Mouse (Mus musculus) neural tube, embryonic 12.5 days (tissue): ENCODE measurements at regions not wholly inside any gene's neighbourhood (a gene's known extent, or its start where the extent isn't known, plus 50 kb on each side); places are given as distances from the start of the nearest gene placed in this dataset.
A peak's percentile ranks its signal among the peaks of the same experiment; 100 is the strongest.

Source experiments
- ATAC-seq: fragments of 200-750 bp; cut with Nextera tagmentation; 2 replicates; pipeline ENCODE4 v1.8.0; 2017; ENCODE audit warnings: low read depth, mild to moderate bottlenecking, moderate TSS enrichment, moderate library complexity; ENCODE audit not compliant: low FRiP score
- H3K27ac ChIP-seq: fragments of 300-500 bp; sonication (generic); 2 replicates; pipeline ENCODE4 v1.5.1; 2016
- H3K27me3 ChIP-seq: fragments of 300-500 bp; sonication (generic); replicated peaks from 2 replicates; pipeline ENCODE4 v1.6.1; 2016; ENCODE audit warnings: mild to moderate bottlenecking
- H3K36me3 ChIP-seq: fragments of 300-500 bp; sonication (generic); 2 replicates; pipeline ENCODE4 v1.6.1; 2016; ENCODE audit warnings: mild to moderate bottlenecking
- H3K4me1 ChIP-seq: fragments of 300-500 bp; sonication (generic); 2 replicates; pipeline ENCODE4 v1.6.1; 2016
- H3K4me2 ChIP-seq: fragments of 300-500 bp; sonication (generic); replicated peaks from 2 replicates; pipeline ENCODE4 v1.6.1; 2016; ENCODE audit warnings: mild to moderate bottlenecking
- H3K4me3 ChIP-seq: fragments of 300-500 bp; sonication (generic); 2 replicates; pipeline ENCODE4 v1.5.1; 2016
- H3K9ac ChIP-seq: fragments of 300-500 bp; sonication (generic); 2 replicates; pipeline ENCODE4 v1.6.1; 2016; ENCODE audit warnings: mild to moderate bottlenecking
- H3K9me3 ChIP-seq: fragments of 300-500 bp; sonication (generic); 2 replicates; pipeline ENCODE4 v1.6.1; 2016; ENCODE audit warnings: mild to moderate bottlenecking
- WGBS: fragments of 180-500 bp; shearing (Covaris S2); methylation state at CpG from one replicate; pipeline ENCODE4 v1.1.7; 2016; 5-methylcytosine and 5-hydroxymethylcytosine counted together

DNA sequence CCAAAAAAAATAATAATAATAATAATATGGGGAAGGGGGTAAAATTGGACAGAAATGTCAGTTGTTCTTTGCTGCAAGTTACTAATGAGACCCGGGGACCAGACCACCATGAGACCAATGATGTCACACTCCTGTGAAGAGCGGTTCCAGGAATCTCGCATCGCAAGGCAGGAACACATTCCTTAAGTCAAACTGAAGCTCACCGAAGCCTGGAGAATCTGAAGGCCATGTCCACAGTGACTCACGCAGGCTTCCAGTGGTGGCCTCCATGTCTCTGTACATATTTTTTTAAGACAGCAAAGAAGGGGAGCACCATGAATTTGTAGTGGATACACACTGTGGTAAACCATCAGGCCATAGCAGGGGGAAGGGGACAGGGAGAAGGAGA is 170.1 kb upstream of the Jarid2 start:
- Histone ChIP-seq H3K9ac (no peak overlapping the region), H3K27me3 (no peaks in the 10 kb centered on the region; the same call in 1 of the 2 replicates), H3K4me1 (peaks cover 6% of the 10 kb centered on the region; the same call in 1 of the 2 replicates), H3K4me2 (no peak overlapping the region), H3K9me3 (no peaks in the 10 kb centered on the region), H3K36me3 (no peaks in the 10 kb centered on the region), H3K4me3 (no peak overlapping the region), H3K27ac (no peak overlapping the region)
- ATAC-seq: no peak
- WGBS: 88% methylated on average over 6 of the region's 6 CpGs

DNA sequence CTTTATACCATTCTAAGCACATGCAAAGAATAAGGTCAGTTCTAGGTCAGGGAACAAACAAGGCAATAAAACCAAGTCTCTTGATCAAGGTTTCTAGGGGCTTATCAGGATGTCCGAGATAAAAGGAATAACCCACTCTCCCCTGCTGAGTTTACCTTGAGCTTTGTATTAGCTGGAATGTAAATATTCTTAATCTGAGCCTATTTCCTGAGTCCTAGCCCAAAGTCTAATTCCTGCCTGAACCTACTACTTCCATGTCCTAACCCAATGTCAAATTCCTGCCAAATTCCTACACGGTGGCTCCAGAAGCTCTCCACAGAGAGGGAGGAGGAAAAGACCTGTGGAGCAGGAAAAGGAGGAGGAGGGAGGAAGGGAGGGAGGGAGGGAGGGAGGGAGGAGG is 169.6 kb upstream of the Jarid2 start:
- Histone ChIP-seq H3K36me3 (no peaks in the 10 kb centered on the region), H3K4me2 (no peak overlapping the region), H3K27ac (no peak overlapping the region), H3K9ac (no peak overlapping the region), H3K4me3 (no peak overlapping the region), H3K4me1 (peaks cover 6% of the 10 kb centered on the region; the same call in 1 of the 2 replicates), H3K9me3 (no peaks in the 10 kb centered on the region), H3K27me3 (no peaks in the 10 kb centered on the region; the same call in 1 of the 2 replicates)
- ATAC-seq: no peak
- WGBS: 57% methylated on average over 2 of the region's 2 CpGs

DNA sequence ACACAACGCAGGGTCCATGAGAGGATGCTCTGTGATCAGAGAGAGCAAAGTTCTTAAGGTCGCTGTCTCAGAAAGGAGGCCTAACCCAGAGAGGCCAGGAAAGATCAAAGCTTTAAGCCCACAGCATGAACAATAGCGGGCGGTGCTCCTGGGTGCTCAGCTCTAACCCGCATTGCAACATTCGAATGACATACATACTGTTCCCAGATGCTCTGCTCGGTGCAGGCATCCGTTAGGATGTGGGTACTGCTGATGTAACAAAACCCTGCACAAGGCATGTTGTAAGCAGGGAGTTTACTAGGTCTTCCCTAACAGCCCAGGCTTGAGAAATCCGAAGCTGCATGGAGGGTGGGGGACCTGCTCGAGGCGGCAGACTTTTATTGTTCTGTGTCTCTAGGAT is 164.6 kb upstream of the Jarid2 start:
- Histone ChIP-seq H3K27me3 (no peaks in the 10 kb centered on the region), H3K4me2 (no peak overlapping the region), H3K36me3 (no peaks in the 10 kb centered on the region), H3K27ac (no peak overlapping the region), H3K4me3 (no peak overlapping the region), H3K4me1 (no peaks in the 10 kb centered on the region), H3K9me3 (no peaks in the 10 kb centered on the region), H3K9ac (no peak overlapping the region)
- 19% methylated on average over 11 of the region's 11 CpGs for WGBS
- no peak for ATAC-seq

DNA sequence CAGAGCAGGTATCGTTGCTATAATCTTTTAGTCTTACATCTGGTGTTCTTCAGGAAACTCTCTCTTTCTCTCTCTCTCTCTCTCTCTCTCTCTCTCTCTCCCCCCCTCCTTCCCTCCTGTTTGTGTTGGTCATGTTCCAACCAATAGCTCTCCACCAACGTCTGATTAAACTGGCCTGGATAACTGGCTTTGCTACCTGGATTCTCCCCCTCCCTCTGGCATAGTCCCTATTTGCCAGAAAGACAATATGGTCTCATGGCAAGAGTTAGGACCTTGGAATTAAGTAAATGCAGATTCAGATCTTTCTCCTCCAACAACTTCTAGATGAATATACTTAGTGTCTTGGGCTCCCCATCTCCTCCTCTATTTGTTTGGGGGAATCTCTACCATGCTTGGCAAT is 161.6 kb upstream of the Jarid2 start:
- H3K27me3 ChIP-seq: no peaks in the 10 kb centered on the region
- H3K4me3 ChIP-seq: no peak overlapping the region
- no peaks in the 10 kb centered on the region for H3K36me3 ChIP-seq
- no peak overlapping the region for H3K4me2 ChIP-seq
- H3K27ac ChIP-seq: no peak overlapping the region
- no peaks in the 10 kb centered on the region for H3K9me3 ChIP-seq
- 78% methylated on average over 2 of the region's 2 CpGs for WGBS
- no peak for ATAC-seq
- H3K4me1 ChIP-seq: no peaks in the 10 kb centered on the region
- no peak overlapping the region for H3K9ac ChIP-seq

DNA sequence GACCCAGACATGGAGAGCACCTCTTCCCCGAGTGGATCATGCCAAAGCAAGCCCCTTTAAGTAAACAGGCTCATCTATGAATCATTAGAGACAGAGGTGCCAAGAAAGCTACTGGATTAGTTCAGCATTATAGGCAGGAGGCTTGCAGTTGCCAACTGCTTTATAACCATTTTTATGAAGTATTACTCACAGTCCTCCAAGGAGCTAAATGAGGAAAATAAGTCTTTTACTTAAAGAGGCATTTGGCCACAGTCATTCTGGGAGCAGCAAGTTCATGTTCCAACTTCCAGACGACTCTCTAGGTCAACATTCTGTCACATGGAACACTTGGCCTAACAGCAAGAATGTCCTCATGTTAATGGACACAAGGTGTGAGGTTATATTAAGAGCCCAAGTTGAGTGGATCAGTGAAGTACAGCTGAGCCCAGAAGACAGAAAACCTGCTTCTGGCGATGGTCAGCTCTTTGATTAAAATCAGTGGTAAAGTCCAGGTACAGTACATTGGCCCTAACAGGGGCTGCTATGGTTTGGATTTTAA is 160.0 kb upstream of the Jarid2 start:
- no peak for ATAC-seq
- Histone ChIP-seq H3K4me3 (no peak overlapping the region), H3K27ac (no peak overlapping the region), H3K4me1 (no peaks in the 10 kb centered on the region), H3K27me3 (no peaks in the 10 kb centered on the region), H3K36me3 (no peaks in the 10 kb centered on the region), H3K9me3 (no peaks in the 10 kb centered on the region), H3K4me2 (no peak overlapping the region), H3K9ac (no peak overlapping the region)
- WGBS: 83% methylated on average over 3 of the region's 3 CpGs

DNA sequence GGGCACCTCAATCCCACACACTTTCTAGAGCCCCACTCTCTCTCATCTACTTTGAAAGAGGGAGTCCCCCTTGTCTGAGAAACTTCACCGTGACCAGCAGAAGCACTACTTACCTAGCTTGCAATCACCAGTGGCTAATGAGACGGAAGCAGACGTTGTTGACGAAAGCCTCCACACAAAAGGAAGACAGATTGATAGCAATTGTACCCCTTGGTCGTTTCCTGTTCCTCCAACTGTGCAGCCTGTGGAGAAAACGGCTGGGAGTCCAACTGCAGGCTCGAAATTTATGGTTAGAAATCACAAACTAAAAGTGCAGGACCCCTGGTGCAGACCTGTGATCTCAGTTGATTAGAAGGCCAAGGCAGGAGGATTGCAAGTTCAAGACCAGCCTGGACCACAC is 155.8 kb upstream of the Jarid2 start:
- ATAC-seq: no peak
- Histone ChIP-seq H3K4me3 (no peak overlapping the region), H3K4me2 (no peak overlapping the region), H3K27ac (no peak overlapping the region), H3K9me3 (no peaks in the 10 kb centered on the region), H3K36me3 (no peaks in the 10 kb centered on the region), H3K9ac (no peak overlapping the region), H3K4me1 (no peaks in the 10 kb centered on the region), H3K27me3 (no peaks in the 10 kb centered on the region; the same call in 1 of the 2 replicates)
- 2% methylated on average over 7 of the region's 7 CpGs for WGBS

DNA sequence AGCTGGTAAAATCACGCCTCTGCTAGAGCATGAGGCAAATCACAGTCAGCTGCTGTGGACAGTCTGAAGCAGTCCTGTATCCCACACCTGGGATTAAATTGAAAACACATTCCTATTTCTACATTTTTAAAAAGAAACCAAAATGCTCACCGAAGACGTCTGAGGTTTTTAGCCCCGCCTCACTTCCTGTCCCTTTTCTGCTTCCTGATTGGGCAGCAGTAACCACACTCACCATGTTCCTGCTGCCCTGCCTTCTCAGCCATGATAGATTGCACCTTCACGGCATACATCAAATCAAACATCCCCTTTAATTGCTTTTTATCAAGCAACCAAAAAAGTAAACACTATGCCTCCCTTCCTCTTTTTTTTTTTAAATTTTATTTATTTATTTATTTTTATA is 150.1 kb upstream of the Jarid2 start:
- Histone ChIP-seq H3K27me3 (no peaks in the 10 kb centered on the region; the same call in 1 of the 2 replicates), H3K36me3 (no peaks in the 10 kb centered on the region), H3K4me3 (no peak overlapping the region), H3K9ac (no peak overlapping the region), H3K27ac (no peak overlapping the region), H3K4me1 (peaks cover 12% of the 10 kb centered on the region), H3K9me3 (0 out of 2 replicates have a peak, but pooled peaks cover 5% of the 10 kb centered on the region), H3K4me2 (no peak overlapping the region)
- no peak for ATAC-seq
- 93% methylated on average over 5 of the region's 5 CpGs for WGBS

DNA sequence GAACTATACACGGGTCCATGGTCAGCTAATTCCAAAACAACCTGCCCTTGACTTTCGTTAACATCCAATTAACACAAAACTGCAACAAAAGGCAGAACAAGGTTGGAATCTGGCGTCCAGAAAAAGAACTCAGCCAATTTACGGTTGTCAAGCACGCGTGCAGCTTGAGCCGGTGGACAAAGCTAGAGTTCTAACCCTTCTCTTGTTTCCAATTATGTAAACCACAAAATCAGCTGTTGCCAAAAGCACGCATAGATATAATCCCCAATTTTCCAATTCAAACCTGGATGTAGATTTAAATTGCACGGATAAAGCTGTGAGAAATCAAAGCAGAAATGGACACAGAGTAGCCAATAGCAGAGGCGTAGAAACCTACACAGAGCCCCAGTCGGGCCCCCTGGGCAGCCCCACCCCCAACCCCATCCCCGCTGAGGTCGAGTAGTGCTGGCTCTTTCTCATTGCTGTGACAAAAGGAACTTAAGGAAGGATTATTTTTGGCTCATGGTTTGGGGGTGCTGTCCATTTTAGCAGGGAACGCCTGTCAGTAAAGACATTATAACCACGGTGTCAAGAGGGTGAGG is 149.0 kb upstream of the Jarid2 start:
- peaks cover 13% of the 10 kb centered on the region for H3K4me1 ChIP-seq
- H3K4me2 ChIP-seq: no peak overlapping the region
- WGBS: 62% methylated on average over 15 of the region's 15 CpGs
- 0 out of 2 replicates have a peak, but pooled peaks cover 5% of the 10 kb centered on the region for H3K9me3 ChIP-seq
- no peak overlapping the region for H3K4me3 ChIP-seq
- no peak for ATAC-seq
- no peaks in the 10 kb centered on the region; the same call in 1 of the 2 replicates for H3K27me3 ChIP-seq
- H3K9ac ChIP-seq: no peak overlapping the region
- no peaks in the 10 kb centered on the region for H3K36me3 ChIP-seq
- H3K27ac ChIP-seq: no peak overlapping the region

DNA sequence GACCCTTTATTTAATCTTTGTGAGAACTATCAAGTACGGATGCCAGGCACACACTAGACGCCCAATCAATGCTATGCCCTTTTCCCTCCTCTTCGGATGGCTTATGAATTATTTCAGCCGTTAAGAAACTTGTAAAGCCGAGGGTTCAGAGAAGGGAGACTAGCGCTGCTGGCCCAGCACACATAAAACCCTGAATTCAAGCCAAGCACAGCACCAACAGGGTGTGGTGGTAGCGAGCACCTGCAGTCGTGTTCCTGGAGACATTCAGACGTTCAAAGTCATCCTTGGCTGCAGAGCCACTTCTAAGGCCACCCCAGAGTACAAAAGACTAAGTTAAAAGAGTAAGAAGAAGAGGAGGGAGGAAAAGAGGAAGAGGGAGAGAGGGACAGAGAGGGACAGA is 148.5 kb upstream of the Jarid2 start:
- Histone ChIP-seq H3K27me3 (no peaks in the 10 kb centered on the region; the same call in 1 of the 2 replicates), H3K36me3 (no peaks in the 10 kb centered on the region), H3K27ac (no peak overlapping the region), H3K4me1 (peaks cover 13% of the 10 kb centered on the region), H3K4me2 (no peak overlapping the region), H3K9me3 (0 out of 2 replicates have a peak, but pooled peaks cover 5% of the 10 kb centered on the region), H3K4me3 (no peak overlapping the region), H3K9ac (no peak overlapping the region)
- no peak for ATAC-seq
- WGBS: 49% methylated on average over 9 of the region's 9 CpGs

DNA sequence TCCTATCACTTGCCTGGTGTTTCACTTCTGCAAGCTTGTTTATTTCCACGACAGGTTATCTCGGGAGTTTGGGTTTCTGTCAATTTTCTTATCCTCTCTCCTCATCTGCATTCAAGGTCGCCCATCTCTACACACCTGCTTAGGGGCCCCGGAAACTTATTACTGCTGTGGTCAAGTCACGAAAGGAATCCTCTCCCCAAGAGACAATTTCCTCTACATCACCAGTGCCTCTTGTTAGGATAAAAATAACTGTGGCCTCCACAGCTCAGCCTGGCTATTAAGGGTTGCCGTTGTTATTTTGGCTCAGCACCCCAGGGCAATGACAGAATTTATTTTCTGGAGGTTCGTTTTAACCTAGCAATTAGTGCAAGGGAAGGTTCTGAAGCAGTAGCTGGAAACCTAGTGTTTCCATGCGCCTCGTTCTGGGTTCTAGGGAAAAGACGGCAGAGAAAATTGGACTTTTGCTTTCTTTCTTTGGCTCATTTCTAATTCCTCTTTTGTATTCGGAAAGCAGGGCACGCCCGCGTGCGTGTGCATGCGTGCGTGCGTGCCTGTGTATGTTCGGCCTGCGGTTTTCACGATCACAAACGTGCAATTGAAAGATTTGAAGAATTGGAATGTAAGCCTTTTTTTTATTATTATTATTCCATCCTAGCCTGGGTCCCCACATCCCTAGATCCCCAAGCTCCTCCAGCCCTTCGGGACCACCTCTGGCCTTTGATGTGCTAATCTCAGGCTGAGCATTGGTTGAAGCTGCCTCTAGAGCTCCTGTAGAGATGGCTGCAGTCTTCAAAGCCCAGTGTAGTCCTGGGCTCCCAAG is 147.1 kb upstream of the Jarid2 start:
- Histone ChIP-seq H3K4me3 (0 out of 2 replicates have a peak overlapping the region, but pooled peaks have one; percentile 3), H3K4me1 (peaks cover 13% of the 10 kb centered on the region), H3K27ac (no peak overlapping the region), H3K4me2 (peak overlapping the region; percentile 44), H3K36me3 (no peaks in the 10 kb centered on the region), H3K9ac (no peak overlapping the region), H3K9me3 (0 out of 2 replicates have a peak, but pooled peaks cover 5% of the 10 kb centered on the region), H3K27me3 (no peaks in the 10 kb centered on the region)
- ATAC-seq: no peak
- WGBS: 21% methylated on average over 23 of the region's 23 CpGs

DNA sequence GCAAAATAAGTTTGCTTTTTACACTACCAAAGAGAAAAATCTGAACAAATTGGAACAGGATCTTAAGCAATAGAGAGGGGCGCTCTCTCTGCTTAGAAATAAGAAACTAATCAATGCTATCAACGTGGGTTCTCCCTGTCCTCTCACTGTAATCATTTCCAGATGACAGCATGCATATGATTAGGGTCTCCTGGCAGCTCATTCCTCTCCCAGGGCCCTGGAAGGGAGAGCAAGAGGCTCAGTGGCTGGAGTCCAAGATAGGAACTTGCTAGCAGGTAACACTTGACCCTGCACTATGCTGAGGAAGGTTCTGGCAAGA is 146.5 kb upstream of the Jarid2 start:
- ATAC-seq: no peak
- no peaks in the 10 kb centered on the region for H3K36me3 ChIP-seq
- no peak overlapping the region for H3K27ac ChIP-seq
- H3K4me3 ChIP-seq: no peak overlapping the region
- H3K4me2 ChIP-seq: peak overlapping the region; percentile 44; the same call in 1 of the 2 replicates
- no peak overlapping the region for H3K9ac ChIP-seq
- 19% methylated on average over 2 of the region's 2 CpGs for WGBS
- H3K4me1 ChIP-seq: peaks cover 13% of the 10 kb centered on the region
- 0 out of 2 replicates have a peak, but pooled peaks cover 5% of the 10 kb centered on the region for H3K9me3 ChIP-seq
- H3K27me3 ChIP-seq: no peaks in the 10 kb centered on the region

DNA sequence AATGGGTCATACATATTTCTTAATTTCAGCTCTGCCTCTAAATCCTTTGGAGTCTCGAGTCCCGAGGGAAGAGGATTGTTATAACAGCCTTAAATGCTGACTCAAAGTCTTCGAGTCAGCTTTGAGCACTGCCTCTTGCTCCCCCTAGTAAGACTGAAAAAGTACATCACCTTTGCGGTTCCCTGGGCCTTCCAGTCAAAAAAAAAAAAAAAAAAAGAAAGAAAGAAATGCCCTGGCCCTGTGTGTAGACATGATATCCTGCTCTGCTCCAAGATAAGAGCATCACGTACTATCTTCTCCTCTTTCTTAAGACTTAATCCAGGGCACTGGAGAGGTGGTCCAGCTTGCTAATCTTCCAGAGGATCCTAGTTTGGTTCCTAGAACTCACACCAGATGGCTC is 145.7 kb upstream of the Jarid2 start:
- no peaks in the 10 kb centered on the region for H3K27me3 ChIP-seq
- no peak overlapping the region for H3K4me3 ChIP-seq
- H3K27ac ChIP-seq: no peak overlapping the region
- 0 out of 2 replicates have a peak, but pooled peaks cover 5% of the 10 kb centered on the region for H3K9me3 ChIP-seq
- 75% methylated on average over 5 of the region's 5 CpGs for WGBS
- peaks cover 13% of the 10 kb centered on the region for H3K4me1 ChIP-seq
- no peak overlapping the region for H3K9ac ChIP-seq
- no peak for ATAC-seq
- H3K36me3 ChIP-seq: no peaks in the 10 kb centered on the region
- H3K4me2 ChIP-seq: no peak overlapping the region
